Mouse (Mus musculus) gastrocnemius, adult 8-10 months (tissue): ENCODE data around the gene Kntc1. TPM values are rescaled to one million over a fixed set of nuclear protein-coding genes. Genes with fewer than 3 reads are reported as not detected.

Source experiments
- DNase-seq, 2 experiments: peaks; one replicate each; pipeline ENCODE4 v3.0.0; 2022; ENCODE audit warnings: low spot score in 2 of 2
- total RNA-seq, 4 experiments: library from RNA; stranded (reverse); gene quantifications; 2 replicates each; pipeline ENCODE4 v1.2.4; 2022

Kntc1 gene
- total RNA-seq, 4 experiments from 2014 or later, result 0.05 TPM; not detected in 3

DNA sequence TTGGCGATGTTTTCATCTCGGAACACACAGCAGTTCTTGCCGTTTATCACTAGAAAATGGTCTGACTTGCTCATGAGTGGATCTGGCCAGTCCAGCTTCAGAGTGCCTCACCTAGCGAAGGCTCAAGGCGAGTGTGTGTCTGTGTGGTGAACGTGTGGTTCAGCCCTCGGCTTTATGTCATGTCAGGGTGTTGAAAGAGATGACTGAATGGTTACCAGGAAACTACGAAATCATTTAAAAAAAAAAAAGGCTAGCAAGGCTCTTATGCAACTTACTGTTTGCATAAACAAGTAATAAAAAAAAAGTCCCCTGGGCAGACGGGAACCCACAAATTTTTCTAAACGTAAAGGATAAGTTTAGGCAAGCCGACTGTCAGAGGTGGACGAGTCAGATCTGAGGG, 115.8 kb downstream of the Kntc1 start, which contains the start of gene Hcar2:
Hcar2 (minus strand) TSS at position 135 of the 400 bp plus-strand sequence.
- DNase-seq, result no peak

DNA sequence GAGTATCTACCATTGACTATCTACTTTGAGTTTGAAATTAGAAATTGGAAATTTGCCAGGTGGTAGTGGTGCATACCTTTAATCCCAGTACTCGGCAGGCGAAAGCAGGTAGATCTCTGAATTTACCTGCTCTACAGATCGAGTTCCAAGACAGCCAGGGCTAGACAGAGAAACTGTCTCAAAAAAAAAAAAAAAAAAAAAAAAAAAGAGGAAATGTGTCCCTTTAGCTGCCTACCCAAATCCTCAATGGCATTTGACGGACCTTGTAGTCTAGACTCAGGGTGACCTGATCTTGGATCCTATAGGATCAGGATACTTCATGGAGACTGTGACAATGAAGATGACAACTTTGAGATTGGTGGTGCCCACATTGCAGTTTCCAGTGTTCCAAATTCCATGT, 116.9 kb downstream of the Kntc1 start:
- DNase-seq, result no peak

DNA sequence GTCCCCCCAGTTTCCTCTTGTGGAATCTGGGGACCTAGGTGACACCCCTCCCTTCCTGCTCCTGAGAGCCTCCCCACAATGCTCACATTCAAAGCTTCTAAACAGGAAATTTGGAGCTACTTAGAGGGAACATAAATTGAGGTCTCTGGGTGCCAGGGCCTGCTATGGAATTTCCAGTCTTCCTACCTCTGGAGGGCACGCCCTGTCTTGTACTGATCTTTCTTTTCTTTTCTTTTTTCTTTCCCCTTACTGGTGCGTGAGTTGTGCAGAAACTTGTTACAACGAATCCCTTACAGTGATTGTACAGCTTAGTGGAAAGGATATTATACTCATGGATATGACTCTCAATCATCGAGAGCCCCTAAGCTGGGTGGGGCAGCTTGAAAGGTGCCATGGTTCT, 120.1 kb downstream of the Kntc1 start:
- DNase-seq, result no peak

Other genes starting within 250 kb of the Kntc1 start
- not detected for gene B3gnt4, start 239.3 kb upstream of the Kntc1 start, total RNA-seq
- 10 to 100 TPM; 37.0 to 44.9 (median 41.6) TPM for gene Diablo, start 225.5 kb upstream of the Kntc1 start, total RNA-seq
- not detected for gene Gm49027, start 224.2 kb upstream of the Kntc1 start, total RNA-seq
- 10 to 100 TPM; 35.1 to 44.4 (median 38.9) TPM for gene Vps33a, start 176.7 kb upstream of the Kntc1 start, total RNA-seq
- 100 to 1,000 TPM; 341 to 375 (median 357) TPM for gene Clip1, start 65.1 kb upstream of the Kntc1 start, total RNA-seq
- 10 to 100 TPM in 3 of 4 experiments, 1 to 10 TPM in 1; 10.0 to 15.4 (median 11.6) TPM for gene Zcchc8, start 28.6 kb upstream of the Kntc1 start, total RNA-seq
- gene Rsrc2, start 302 bp upstream of the Kntc1 start, total RNA-seq, result 10 to 100 TPM; 28.1 to 39.6 (median 33.0) TPM
- under 1 TPM in 2 of 4 experiments, not detected in 2; 0.13 to 0.25 TPM for gene Hcar2, start 115.8 kb downstream of the Kntc1 start, total RNA-seq
- under 1 TPM; 0.12 to 0.72 (median 0.32) TPM for gene Hcar1, start 130.3 kb downstream of the Kntc1 start, total RNA-seq
- gene Denr, start 157.5 kb downstream of the Kntc1 start, total RNA-seq, result 10 to 100 TPM; 49.2 to 59.2 (median 52.6) TPM
- gene Gm43518, start 177.7 kb downstream of the Kntc1 start, total RNA-seq, result under 1 TPM in 1 of 4 experiments, not detected in 3; 0.94 TPM
- gene Ccdc62, start 181.0 kb downstream of the Kntc1 start, total RNA-seq, result 1 to 10 TPM in 3 of 4 experiments, under 1 TPM in 1; 0.56 to 2.1 (median 1.3) TPM
- gene Hip1r, start 223.9 kb downstream of the Kntc1 start, total RNA-seq, result 10 to 100 TPM in 2 of 4 experiments, 1 to 10 TPM in 2; 8.7 to 15.9 (median 11.4) TPM